Mouse (Mus musculus) megakaryocyte, embryonic 14.5 days (primary cell): Measurements from ENCODE around the gene Atoh8.

Experiments used
- FLI1 ChIP-seq: IDR thresholded peaks from 2 replicates; pipeline ENCODE4 v1.6.1; 2012; ENCODE audit warnings: low read length, inconsistent platforms, mixed read lengths
- GATA1 ChIP-seq: IDR thresholded peaks from 3 replicates; pipeline ENCODE4 v1.6.1; 2012; ENCODE audit warnings: mixed read lengths, low read length, inconsistent platforms, borderline replicate concordance

GRCm38 (mm10) chr6:72270258-72270657 is 34.9 kb upstream of the Atoh8 start:
- TF ChIP-seq GATA1 = no peak
- TF ChIP-seq FLI1 = no peak
